Mouse (Mus musculus): ENCODE results near the gene Poc1b. TPM values are rescaled to one million over a fixed set of nuclear protein-coding genes. Genes with fewer than 3 reads are reported as not detected.

Gene Poc1b
- total and polyA plus RNA-seq, 3 experiments = 3.6 to 6.7 (median 4.1) TPM

- WGBS = 93% methylated on average over 4 of the region's 4 CpGs
- no peak for DNase-seq
- Histone ChIP-seq H3K27ac (no peak overlapping the region), H3K36me3 (ENCODE audit: control insufficient read depth, insufficient read depth, low read length) (no peaks in the 10 kb centered on the region), H3K79me2 (replicated peaks; ENCODE audit: control insufficient read depth, insufficient read depth, low read length) (no peaks in the 10 kb centered on the region), H3K4me1 (ENCODE audit: control insufficient read depth, insufficient read depth, low read length) (no peaks in the 10 kb centered on the region; the same call in 1 of the 2 replicates), H3K4me3 (no peak overlapping the region), H3K9ac (ENCODE audit: low read depth, low read length) (no peak overlapping the region), H3K27me3 (ENCODE audit: control insufficient read depth, insufficient read depth, low read length) (no peaks in the 10 kb centered on the region)
- TF ChIP-seq POLR2A (IDR thresholded peaks at IDR 0.05; ENCODE audit: insufficient read depth, low read depth, low read length) (no peak), CTCF (IDR thresholded peaks at IDR 0.05) (no peak), EP300 (IDR thresholded peaks at IDR 0.05; ENCODE audit: insufficient read depth, low read depth, low read length) (no peak)
- intact Hi-C loops (cut with DNase I) = no loop called here
Observed at GRCm38 (mm10) chr10:99179566-99179965, 72.7 kb downstream of the Poc1b start.

- TF ChIP-seq EP300 (IDR thresholded peaks at IDR 0.05; ENCODE audit: insufficient read depth, low read depth, low read length) (no peak), CTCF (IDR thresholded peaks at IDR 0.05) (no peak), POLR2A (IDR thresholded peaks at IDR 0.05; ENCODE audit: insufficient read depth, low read depth, low read length) (no peak)
- peak in 1 of 2 experiments; percentile 37 for DNase-seq
- intact Hi-C loops (cut with DNase I) = no loop called here
- no peak overlapping the region for H3K4me3 ChIP-seq
- no peaks in the 10 kb centered on the region; the same call in 1 of the 2 replicates for H3K4me1 ChIP-seq (ENCODE audit: control insufficient read depth, insufficient read depth, low read length)
- H3K9ac ChIP-seq (ENCODE audit: low read depth, low read length) = no peak overlapping the region
- WGBS = 94% methylated on average over 8 of the region's 8 CpGs
- no peaks in the 10 kb centered on the region for H3K36me3 ChIP-seq (ENCODE audit: control insufficient read depth, insufficient read depth, low read length)
- no peak overlapping the region for H3K27ac ChIP-seq
- H3K27me3 ChIP-seq (ENCODE audit: control insufficient read depth, insufficient read depth, low read length) = no peaks in the 10 kb centered on the region
- no peaks in the 10 kb centered on the region for H3K79me2 ChIP-seq (replicated peaks; ENCODE audit: control insufficient read depth, insufficient read depth, low read length)
Observed at GRCm38 (mm10) chr10:99181497-99181896, 74.7 kb downstream of the Poc1b start.

- Histone ChIP-seq H3K4me3 (no peak overlapping the region), H3K36me3 (ENCODE audit: control insufficient read depth, insufficient read depth, low read length) (no peaks in the 10 kb centered on the region), H3K27ac (no peak overlapping the region), H3K4me1 (ENCODE audit: control insufficient read depth, insufficient read depth, low read length) (no peaks in the 10 kb centered on the region; the same call in 1 of the 2 replicates), H3K9ac (ENCODE audit: low read depth, low read length) (no peak overlapping the region), H3K79me2 (replicated peaks; ENCODE audit: control insufficient read depth, insufficient read depth, low read length) (no peaks in the 10 kb centered on the region), H3K27me3 (ENCODE audit: control insufficient read depth, insufficient read depth, low read length) (no peaks in the 10 kb centered on the region)
- intact Hi-C loops (cut with DNase I) = no loop called here
- DNase-seq = peak in 1 of 2 experiments; percentile 37
- WGBS = 66% methylated on average over 5 of the region's 5 CpGs
- TF ChIP-seq EP300 (IDR thresholded peaks at IDR 0.05; ENCODE audit: insufficient read depth, low read depth, low read length) = no peak
- 0 out of 2 replicates have a peak, but pooled peaks have one; percentile 2 for TF ChIP-seq CTCF (IDR thresholded peaks at IDR 0.05)
- TF ChIP-seq POLR2A (IDR thresholded peaks at IDR 0.05; ENCODE audit: insufficient read depth, low read depth, low read length) = no peak
Observed at GRCm38 (mm10) chr10:99182107-99182506, 75.3 kb downstream of the Poc1b start.

- Histone ChIP-seq H3K27me3 (ENCODE audit: control insufficient read depth, insufficient read depth, low read length) (no peaks in the 10 kb centered on the region), H3K9ac (ENCODE audit: low read depth, low read length) (no peak overlapping the region), H3K4me1 (ENCODE audit: control insufficient read depth, insufficient read depth, low read length) (no peaks in the 10 kb centered on the region), H3K27ac (no peak overlapping the region), H3K4me3 (no peak overlapping the region), H3K36me3 (ENCODE audit: control insufficient read depth, insufficient read depth, low read length) (no peaks in the 10 kb centered on the region), H3K79me2 (replicated peaks; ENCODE audit: control insufficient read depth, insufficient read depth, low read length) (no peaks in the 10 kb centered on the region)
- DNase-seq = no peak
- TF ChIP-seq EP300 (IDR thresholded peaks at IDR 0.05; ENCODE audit: insufficient read depth, low read depth, low read length) (no peak), POLR2A (IDR thresholded peaks at IDR 0.05; ENCODE audit: insufficient read depth, low read depth, low read length) (no peak), CTCF (IDR thresholded peaks at IDR 0.05) (no peak)
- intact Hi-C loops (cut with DNase I) = no loop called here
- 95% methylated on average over 1 of the region's 1 CpGs for WGBS
Observed at GRCm38 (mm10) chr10:99188175-99188574, 81.3 kb downstream of the Poc1b start.

GRCm38 (mm10) chr10:99188656-99189603, 82.1 kb downstream of the Poc1b start:
- Histone ChIP-seq H3K27me3 (ENCODE audit: control insufficient read depth, insufficient read depth, low read length) (no peaks in the 10 kb centered on the region), H3K36me3 (ENCODE audit: control insufficient read depth, insufficient read depth, low read length) (no peaks in the 10 kb centered on the region), H3K9ac (ENCODE audit: low read depth, low read length) (no peak overlapping the region), H3K4me3 (no peak overlapping the region), H3K79me2 (replicated peaks; ENCODE audit: control insufficient read depth, insufficient read depth, low read length) (no peaks in the 10 kb centered on the region), H3K27ac (no peak overlapping the region), H3K4me1 (ENCODE audit: control insufficient read depth, insufficient read depth, low read length) (no peaks in the 10 kb centered on the region)
- no peak for DNase-seq
- 90% methylated on average over 21 of the region's 21 CpGs for WGBS
- intact Hi-C loops (cut with DNase I) = no loop called here
- no peak for TF ChIP-seq POLR2A (IDR thresholded peaks at IDR 0.05; ENCODE audit: insufficient read depth, low read depth, low read length)
- no peak for TF ChIP-seq CTCF (IDR thresholded peaks at IDR 0.05)
- no peak for TF ChIP-seq EP300 (IDR thresholded peaks at IDR 0.05; ENCODE audit: insufficient read depth, low read depth, low read length)

- intact Hi-C loops (cut with DNase I) = loop anchor here (1.0 to 5.0 kb wide), 3 partner anchors 70 to 387 kb away; no protein-coding TSS in a partner anchor
- WGBS = 56% methylated on average over 3 of the region's 3 CpGs
- no peak overlapping the region for H3K27ac ChIP-seq
- no peaks in the 10 kb centered on the region for H3K27me3 ChIP-seq (ENCODE audit: control insufficient read depth, insufficient read depth, low read length)
- H3K4me1 ChIP-seq (ENCODE audit: control insufficient read depth, insufficient read depth, low read length) = no peaks in the 10 kb centered on the region
- no peak overlapping the region for H3K9ac ChIP-seq (ENCODE audit: low read depth, low read length)
- TF ChIP-seq POLR2A (IDR thresholded peaks at IDR 0.05; ENCODE audit: insufficient read depth, low read depth, low read length) (no peak), CTCF (IDR thresholded peaks at IDR 0.05) (peak; percentile 83), EP300 (IDR thresholded peaks at IDR 0.05; ENCODE audit: insufficient read depth, low read depth, low read length) (0 out of 2 replicates have a peak, but pooled peaks have one; percentile 49)
- DNase-seq = peak; percentile 56 to 63
- no peak overlapping the region for H3K4me3 ChIP-seq
- no peaks in the 10 kb centered on the region for H3K79me2 ChIP-seq (replicated peaks; ENCODE audit: control insufficient read depth, insufficient read depth, low read length)
- H3K36me3 ChIP-seq (ENCODE audit: control insufficient read depth, insufficient read depth, low read length) = no peaks in the 10 kb centered on the region
Observed at GRCm38 (mm10) chr10:99190798-99191197, 84.0 kb downstream of the Poc1b start.
